Mouse (Mus musculus) 416B (cell line): ENCODE measurements around the gene Gm20388.

ENCODE experiments used
- DNase-seq: peaks from one replicate; pipeline ENCODE4 v3.0.0; 2011; ENCODE audit warnings: low read depth

The Gm20388 gene

GRCm38 (mm10) chr8:121090716-121091115 is 1180.1 kb downstream of the Gm20388 start:
- no peak for DNase-seq

GRCm38 (mm10) chr8:121092141-121092540 is 1181.5 kb downstream of the Gm20388 start:
- no peak for DNase-seq

- peak; percentile 77 for DNase-seq
Observed at GRCm38 (mm10) chr8:121092627-121093026, 1182.0 kb downstream of the Gm20388 start.

- DNase-seq = no peak
Observed at GRCm38 (mm10) chr8:121093496-121093895, 1182.9 kb downstream of the Gm20388 start.

GRCm38 (mm10) chr8:121104049-121104818 is 1193.6 kb downstream of the Gm20388 start:
- DNase-seq = peak; percentile 66

- peak; percentile 97 for DNase-seq
Observed at GRCm38 (mm10) chr8:121107668-121108656, 1197.3 kb downstream of the Gm20388 start, which contains the start of gene Mthfsd. TSS of gene Mthfsd (minus strand) at chr8:121108392.

GRCm38 (mm10) chr8:121108657-121109056 is 1198.0 kb downstream of the Gm20388 start:
- no peak for DNase-seq

GRCm38 (mm10) chr8:121111145-121111907 is 1200.7 kb downstream of the Gm20388 start:
- DNase-seq = no peak

- peak; percentile 91 for DNase-seq
Observed at GRCm38 (mm10) chr8:121113261-121113660, 1202.6 kb downstream of the Gm20388 start.

GRCm38 (mm10) chr8:121115136-121115535 is 1204.5 kb downstream of the Gm20388 start:
- no peak for DNase-seq

GRCm38 (mm10) chr8:121115948-121116347 is 1205.3 kb downstream of the Gm20388 start, which contains the start of gene Foxc2:
TSS of gene Foxc2 (plus strand) at chr8:121116171.
- no peak for DNase-seq

GRCm38 (mm10) chr8:121116591-121117185 is 1206.0 kb downstream of the Gm20388 start:
- DNase-seq = no peak

GRCm38 (mm10) chr8:121117186-121117651 is 1206.6 kb downstream of the Gm20388 start:
- DNase-seq = no peak

- DNase-seq = no peak
Observed at GRCm38 (mm10) chr8:121117906-121118305, 1207.3 kb downstream of the Gm20388 start.

GRCm38 (mm10) chr8:121118634-121119420 is 1208.2 kb downstream of the Gm20388 start:
- no peak for DNase-seq

GRCm38 (mm10) chr8:121119635-121120455 is 1209.2 kb downstream of the Gm20388 start:
- DNase-seq = no peak

- DNase-seq = no peak
Observed at GRCm38 (mm10) chr8:121120456-121121419, 1210.1 kb downstream of the Gm20388 start.

GRCm38 (mm10) chr8:121121704-121122103 is 1211.1 kb downstream of the Gm20388 start:
- DNase-seq = no peak
